Mouse (Mus musculus): ENCODE measurements around the gene Coro1a. TPM values are rescaled to one million over a fixed set of nuclear protein-coding genes. Genes with fewer than 3 reads are reported as not detected.

Gene Coro1a
- total RNA-seq, 1 experiment, result 4.1 TPM

- TF ChIP-seq ZC3H11A (IDR thresholded peaks at IDR 0.05; ENCODE audit: borderline replicate concordance, low read depth, low read length), result no peak
- no peak for TF ChIP-seq MAFK (IDR thresholded peaks at IDR 0.05; ENCODE audit: insufficient read depth, low read depth, low read length)
- TF ChIP-seq CHD2 (IDR thresholded peaks at IDR 0.05; ENCODE audit: low read depth, low read length), result no peak
- TF ChIP-seq ZNF384 (IDR thresholded peaks at IDR 0.05; ENCODE audit: low read depth, low read length), result no peak
- no peaks in the 10 kb centered on the region for H3K9me3 ChIP-seq (ENCODE audit: control insufficient read depth, insufficient read depth, low read depth, low read length)
- H3K4me3 ChIP-seq (ENCODE audit: insufficient read depth in 1 of 2, low read depth in 1 of 2, low read length in 2 of 2, poor library complexity in 1 of 2, severe bottlenecking in 1 of 2), result no peak overlapping the region
- no peaks in the 10 kb centered on the region for H3K36me3 ChIP-seq (ENCODE audit: control insufficient read depth, insufficient read depth, low read length, poor library complexity, severe bottlenecking)
- in situ Hi-C loops (cut with MboI; ENCODE audit: low sequenced_read_pairs in 2 of 2, unreplicated experiment in 2 of 2), result no loop called here
- H3K4me1 ChIP-seq (ENCODE audit: control insufficient read depth in 2 of 2, insufficient read depth in 2 of 2, low read length in 2 of 2, poor library complexity in 1 of 2), result peaks cover 2 to 13% of the 10 kb centered on the region in 2 experiments
- no peak for DNase-seq (ENCODE audit: low read depth, low spot score)
- H3K27ac ChIP-seq (ENCODE audit: insufficient read depth, low read depth, low read length, poor library complexity, severe bottlenecking), result no peak overlapping the region
- H3K9ac ChIP-seq (ENCODE audit: insufficient read depth, low read depth, low read length, poor library complexity, severe bottlenecking), result no peak overlapping the region
These were observed 39.2 kb upstream of the Coro1a start for GRCm38 (mm10) chr7:126746798-126747197.

- DNase-seq (ENCODE audit: low read depth, low spot score), result no peak
- Histone ChIP-seq H3K4me1 (ENCODE audit: control insufficient read depth in 2 of 2, insufficient read depth in 2 of 2, low read length in 2 of 2, poor library complexity in 1 of 2) (peaks cover 2 to 13% of the 10 kb centered on the region in 2 experiments), H3K9ac (ENCODE audit: insufficient read depth, low read depth, low read length, poor library complexity, severe bottlenecking) (no peak overlapping the region), H3K27ac (ENCODE audit: insufficient read depth, low read depth, low read length, poor library complexity, severe bottlenecking) (no peak overlapping the region), H3K36me3 (ENCODE audit: control insufficient read depth, insufficient read depth, low read length, poor library complexity, severe bottlenecking) (no peaks in the 10 kb centered on the region), H3K4me3 (ENCODE audit: insufficient read depth in 1 of 2, low read depth in 1 of 2, low read length in 2 of 2, poor library complexity in 1 of 2, severe bottlenecking in 1 of 2) (no peak overlapping the region), H3K9me3 (ENCODE audit: control insufficient read depth, insufficient read depth, low read depth, low read length) (no peaks in the 10 kb centered on the region)
- no peak for TF ChIP-seq ZNF384 (IDR thresholded peaks at IDR 0.05; ENCODE audit: low read depth, low read length)
- TF ChIP-seq MAFK (IDR thresholded peaks at IDR 0.05; ENCODE audit: insufficient read depth, low read depth, low read length), result no peak
- TF ChIP-seq ZC3H11A (IDR thresholded peaks at IDR 0.05; ENCODE audit: borderline replicate concordance, low read depth, low read length), result no peak
- TF ChIP-seq CHD2 (IDR thresholded peaks at IDR 0.05; ENCODE audit: low read depth, low read length), result no peak
- TF ChIP-seq HCFC1 (IDR thresholded peaks at IDR 0.05; ENCODE audit: borderline replicate concordance, insufficient read depth, low read length), result no peak
- in situ Hi-C loops (cut with MboI; ENCODE audit: low sequenced_read_pairs in 2 of 2, unreplicated experiment in 2 of 2), result no loop called here
These were observed 38.5 kb upstream of the Coro1a start for GRCm38 (mm10) chr7:126746066-126746465.

GRCm38 (mm10) chr7:126741964-126742482 lies 34.4 kb upstream of the Coro1a start:
- TF ChIP-seq CHD2 (IDR thresholded peaks at IDR 0.05; ENCODE audit: low read depth, low read length) (no peak), ZC3H11A (IDR thresholded peaks at IDR 0.05; ENCODE audit: borderline replicate concordance, low read depth, low read length) (no peak), ZNF384 (IDR thresholded peaks at IDR 0.05; ENCODE audit: low read depth, low read length) (no peak), MAFK (IDR thresholded peaks at IDR 0.05; ENCODE audit: insufficient read depth, low read depth, low read length) (no peak), HCFC1 (IDR thresholded peaks at IDR 0.05; ENCODE audit: borderline replicate concordance, insufficient read depth, low read length) (no peak)
- DNase-seq (ENCODE audit: low read depth, low spot score), result no peak
- H3K9me3 ChIP-seq (ENCODE audit: control insufficient read depth, insufficient read depth, low read depth, low read length), result no peaks in the 10 kb centered on the region
- no peak overlapping the region for H3K4me3 ChIP-seq (ENCODE audit: insufficient read depth in 1 of 2, low read depth in 1 of 2, low read length in 2 of 2, poor library complexity in 1 of 2, severe bottlenecking in 1 of 2)
- H3K4me1 ChIP-seq (ENCODE audit: control insufficient read depth in 2 of 2, insufficient read depth in 2 of 2, low read length in 2 of 2, poor library complexity in 1 of 2), result peaks cover 0 to 4% of the 10 kb centered on the region in 2 experiments; a peak in 1 of 4 replicates
- H3K9ac ChIP-seq (ENCODE audit: insufficient read depth, low read depth, low read length, poor library complexity, severe bottlenecking), result no peak overlapping the region
- H3K36me3 ChIP-seq (ENCODE audit: control insufficient read depth, insufficient read depth, low read length, poor library complexity, severe bottlenecking), result no peaks in the 10 kb centered on the region
- no peak overlapping the region for H3K27ac ChIP-seq (ENCODE audit: insufficient read depth, low read depth, low read length, poor library complexity, severe bottlenecking)
- in situ Hi-C loops (cut with MboI; ENCODE audit: low sequenced_read_pairs in 2 of 2, unreplicated experiment in 2 of 2), result no loop called here

- DNase-seq (ENCODE audit: low read depth, low spot score), result no peak
- TF ChIP-seq MAFK (IDR thresholded peaks at IDR 0.05; ENCODE audit: insufficient read depth, low read depth, low read length) (no peak), ZC3H11A (IDR thresholded peaks at IDR 0.05; ENCODE audit: borderline replicate concordance, low read depth, low read length) (no peak), HCFC1 (IDR thresholded peaks at IDR 0.05; ENCODE audit: borderline replicate concordance, insufficient read depth, low read length) (no peak), CHD2 (IDR thresholded peaks at IDR 0.05; ENCODE audit: low read depth, low read length) (no peak), ZNF384 (IDR thresholded peaks at IDR 0.05; ENCODE audit: low read depth, low read length) (no peak)
- H3K9ac ChIP-seq (ENCODE audit: insufficient read depth, low read depth, low read length, poor library complexity, severe bottlenecking), result no peak overlapping the region
- no peaks in the 10 kb centered on the region for H3K36me3 ChIP-seq (ENCODE audit: control insufficient read depth, insufficient read depth, low read length, poor library complexity, severe bottlenecking)
- H3K9me3 ChIP-seq (ENCODE audit: control insufficient read depth, insufficient read depth, low read depth, low read length), result no peaks in the 10 kb centered on the region
- peaks cover 0 to 4% of the 10 kb centered on the region in 2 experiments; a peak in 1 of 4 replicates for H3K4me1 ChIP-seq (ENCODE audit: control insufficient read depth in 2 of 2, insufficient read depth in 2 of 2, low read length in 2 of 2, poor library complexity in 1 of 2)
- in situ Hi-C loops (cut with MboI; ENCODE audit: low sequenced_read_pairs in 2 of 2, unreplicated experiment in 2 of 2), result no loop called here
- H3K4me3 ChIP-seq (ENCODE audit: insufficient read depth in 1 of 2, low read depth in 1 of 2, low read length in 2 of 2, poor library complexity in 1 of 2, severe bottlenecking in 1 of 2), result no peak overlapping the region
- H3K27ac ChIP-seq (ENCODE audit: insufficient read depth, low read depth, low read length, poor library complexity, severe bottlenecking), result no peak overlapping the region
These were observed 33.9 kb upstream of the Coro1a start for GRCm38 (mm10) chr7:126741452-126741851.
